Mouse (Mus musculus) left cerebral cortex, adult 9 months (tissue): ENCODE results near the gene 2310003L06Rik.

ENCODE experiments used
- DNase-seq, 2 experiments: peaks; one replicate each; pipeline ENCODE4 v3.0.0; 2022; ENCODE audit warnings: low spot score in 2 of 2

The 2310003L06Rik gene

DNA sequence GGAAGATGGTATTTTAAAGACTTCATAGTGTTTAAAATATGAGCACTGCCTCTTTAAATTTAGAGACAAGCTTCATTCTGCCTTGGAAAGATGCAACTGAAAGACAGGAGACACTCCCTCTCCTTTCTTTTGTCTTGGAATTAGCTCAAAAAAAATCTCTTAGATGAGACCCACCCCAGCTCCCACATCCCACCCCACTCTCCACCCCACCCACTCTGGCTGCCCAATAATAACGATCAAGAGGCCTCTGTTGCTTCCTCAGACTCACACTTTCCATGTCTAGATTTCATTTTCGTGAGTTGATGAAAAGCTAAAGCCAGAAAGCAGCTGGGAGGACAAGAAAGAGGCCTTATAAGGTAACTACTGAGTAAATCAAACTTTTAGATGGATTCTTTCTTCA is at the start of gene 2310003L06Rik, which contains the start of gene Gm28434:
Gene 2310003L06Rik (plus strand): TSS at position 259 of the 400 bp plus-strand sequence.
Gene Gm28434 (plus strand): TSS at position 317 of the 400 bp plus-strand sequence.
- DNase-seq, result no peak

DNA sequence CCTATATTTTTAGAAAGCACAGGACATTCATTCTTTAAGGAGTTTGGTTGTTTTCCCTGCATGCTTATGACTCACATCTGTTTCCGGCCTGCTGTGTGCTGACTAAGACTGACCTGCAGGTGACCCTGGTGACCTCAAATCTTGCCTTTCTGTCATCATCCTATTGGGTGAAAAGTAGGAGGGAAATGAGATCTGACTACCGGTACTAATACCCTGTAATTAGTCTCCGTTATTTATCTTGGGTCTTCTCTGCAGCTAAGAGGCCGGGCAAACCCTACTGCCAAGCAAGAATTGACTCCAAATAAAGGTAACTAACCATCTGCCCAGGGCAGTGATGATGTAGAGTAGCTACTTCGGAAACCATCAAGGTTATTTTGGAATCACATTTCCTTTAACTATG is 43.9 kb upstream of the 2310003L06Rik start, which contains the start of gene Csn3:
Gene Csn3 (plus strand): TSS at position 208 of the 400 bp plus-strand sequence.
- DNase-seq, result no peak

DNA sequence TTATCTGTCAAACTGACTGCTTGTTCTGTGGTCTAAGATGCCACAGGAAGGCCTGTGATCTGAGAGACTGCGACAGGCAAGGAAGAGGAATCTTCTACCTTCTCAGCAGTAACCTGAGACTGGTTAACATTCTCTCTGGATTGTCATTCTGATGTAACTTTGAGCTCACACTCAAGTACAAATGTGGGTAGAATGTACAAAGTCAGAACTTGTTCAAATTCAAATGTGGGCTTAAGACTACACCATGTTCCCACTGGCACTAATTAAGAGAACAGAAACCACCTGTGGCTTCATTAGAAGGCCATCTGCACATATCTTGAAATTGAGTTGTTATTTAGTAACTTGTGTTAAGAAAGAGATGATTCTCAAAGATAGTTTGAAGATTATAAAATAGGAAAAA is 37.7 kb upstream of the 2310003L06Rik start:
- no peak for DNase-seq

DNA sequence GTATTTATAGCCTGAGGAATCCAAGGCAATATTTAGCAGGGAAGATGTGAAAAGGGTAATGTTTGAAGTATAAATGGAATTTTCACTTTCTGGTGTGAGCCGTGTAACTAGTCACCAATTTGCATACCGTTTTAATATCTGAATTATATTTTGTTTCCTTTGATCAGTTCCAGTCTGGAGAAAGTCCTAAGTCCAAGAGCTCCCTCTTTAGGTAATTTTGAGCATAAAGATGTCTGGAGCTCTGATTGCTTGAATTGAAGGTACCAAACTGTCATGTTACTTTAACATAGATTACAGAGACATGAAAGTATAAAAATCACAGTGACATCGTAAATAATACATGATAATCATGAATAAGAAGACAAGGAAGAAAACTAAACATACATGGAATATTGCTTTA is 28.5 kb upstream of the 2310003L06Rik start:
- DNase-seq, result no peak

DNA sequence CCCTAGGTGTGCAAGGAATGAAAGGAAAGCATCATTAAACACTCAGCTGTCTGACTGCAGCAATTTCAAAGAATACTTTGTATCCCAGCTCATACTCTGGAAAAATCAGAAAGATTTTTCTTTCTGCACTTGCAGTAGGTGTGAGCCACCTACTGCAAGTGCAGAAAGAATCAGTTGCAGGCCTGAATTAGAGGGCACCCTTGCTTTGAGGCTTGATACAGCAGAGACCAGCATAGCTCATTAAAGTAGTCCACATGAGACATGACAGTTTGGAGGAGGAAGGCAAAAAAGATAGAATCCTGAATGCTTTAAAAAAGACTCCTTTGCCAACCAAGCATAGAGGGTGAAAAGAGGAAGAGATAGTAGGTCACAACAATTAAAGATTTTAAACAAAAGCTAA is 26.7 kb upstream of the 2310003L06Rik start:
- no peak for DNase-seq

DNA sequence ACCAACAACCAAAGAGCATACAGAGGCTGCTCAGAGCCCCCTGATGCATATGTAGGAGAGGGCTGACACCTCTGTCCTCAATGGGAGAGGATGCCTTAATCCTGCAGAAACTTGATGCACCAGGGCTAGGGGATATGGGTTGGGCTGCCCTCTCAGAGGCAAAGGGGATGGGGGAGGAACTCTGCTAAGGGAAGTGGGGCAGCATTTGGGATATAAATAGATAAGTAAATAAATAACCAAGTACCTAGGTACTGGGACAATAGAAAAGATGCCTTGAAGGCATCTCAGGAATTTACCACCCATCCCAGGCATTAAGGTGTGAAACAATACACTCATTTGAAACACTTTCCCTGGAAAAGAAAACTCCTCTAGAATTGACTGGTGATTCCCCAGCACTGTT is 17.4 kb upstream of the 2310003L06Rik start:
- no peak for DNase-seq

DNA sequence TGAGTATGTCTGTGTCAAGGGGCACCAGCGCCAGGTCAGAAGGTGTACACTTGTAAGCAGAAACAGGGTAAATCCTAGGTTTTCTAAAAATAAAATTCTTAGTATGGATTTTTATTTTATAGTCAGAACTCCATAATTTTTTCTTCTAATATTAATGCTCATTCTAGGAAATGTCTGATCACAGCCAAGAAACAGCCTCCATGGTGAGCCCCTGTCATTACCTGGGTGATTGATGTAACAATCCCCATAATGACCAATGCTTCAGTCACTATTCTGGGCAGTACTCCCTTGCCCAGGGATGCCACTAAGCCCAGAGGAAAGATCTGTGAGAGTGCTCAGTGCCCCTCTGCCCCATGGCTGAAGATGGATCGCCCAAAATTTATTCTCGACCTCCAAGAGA is 9.9 kb downstream of the 2310003L06Rik start, which contains the start of gene Cabs1:
Gene Cabs1 (plus strand): TSS at position 301 of the 400 bp plus-strand sequence.
- no peak for DNase-seq

DNA sequence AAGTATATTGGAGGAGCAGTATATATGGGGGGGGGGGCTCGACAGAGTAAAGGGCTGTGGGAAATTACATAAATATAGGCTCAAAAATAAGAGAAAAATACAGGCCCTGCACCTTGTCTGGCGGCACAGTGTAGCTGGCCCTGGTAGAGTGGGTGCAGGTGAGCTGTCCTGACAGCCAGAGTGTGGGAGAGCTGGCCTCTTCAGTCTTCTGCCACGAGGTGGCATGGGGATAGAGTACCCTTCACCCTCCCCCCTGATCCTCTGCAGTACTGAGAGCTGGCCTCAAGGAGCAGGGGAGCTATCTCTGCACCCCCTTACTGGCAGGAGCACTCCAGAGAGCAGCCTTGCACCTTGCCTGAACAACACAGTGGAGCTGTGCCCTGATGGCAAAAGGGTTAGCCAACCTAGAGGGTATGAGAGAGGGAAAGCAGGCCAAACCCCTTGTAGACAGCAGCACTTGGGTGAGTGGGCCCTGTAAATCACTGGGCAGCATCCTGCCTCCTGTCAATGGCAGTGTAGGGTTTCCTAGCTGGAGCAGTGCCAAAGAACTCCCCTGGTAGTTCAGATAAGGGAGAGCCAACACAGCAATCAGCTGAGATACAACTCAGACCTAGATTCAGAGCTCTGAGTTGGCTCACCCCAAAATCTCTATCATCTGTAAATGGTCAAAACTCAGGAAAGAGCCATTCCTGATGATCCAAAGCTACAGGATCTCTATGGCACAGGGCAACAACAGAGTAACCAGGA is 13.4 kb downstream of the 2310003L06Rik start:
- DNase-seq, result no peak

DNA sequence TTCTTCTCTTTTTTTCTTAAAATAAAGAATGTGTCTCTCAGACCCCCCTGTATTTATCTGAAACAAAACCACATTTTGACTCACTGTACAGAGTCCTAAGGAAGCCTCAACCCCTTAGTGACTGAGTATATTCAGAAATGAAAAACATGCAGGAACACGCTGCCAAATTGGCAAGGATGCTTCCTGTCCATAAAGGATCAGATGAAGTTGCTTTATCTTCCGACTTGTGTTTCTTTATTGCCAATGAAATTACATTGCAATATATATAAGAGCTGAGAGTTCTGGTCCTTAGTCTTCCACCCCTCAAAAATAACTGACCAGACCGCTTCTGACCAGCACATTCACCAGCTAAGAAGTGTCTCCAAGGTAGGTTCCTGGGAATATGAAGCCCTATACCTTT is 33.0 kb downstream of the 2310003L06Rik start, which contains the start of gene Smr3a:
Gene Smr3a (plus strand): TSS at position 301 of the 400 bp plus-strand sequence.
- no peak for DNase-seq

DNA sequence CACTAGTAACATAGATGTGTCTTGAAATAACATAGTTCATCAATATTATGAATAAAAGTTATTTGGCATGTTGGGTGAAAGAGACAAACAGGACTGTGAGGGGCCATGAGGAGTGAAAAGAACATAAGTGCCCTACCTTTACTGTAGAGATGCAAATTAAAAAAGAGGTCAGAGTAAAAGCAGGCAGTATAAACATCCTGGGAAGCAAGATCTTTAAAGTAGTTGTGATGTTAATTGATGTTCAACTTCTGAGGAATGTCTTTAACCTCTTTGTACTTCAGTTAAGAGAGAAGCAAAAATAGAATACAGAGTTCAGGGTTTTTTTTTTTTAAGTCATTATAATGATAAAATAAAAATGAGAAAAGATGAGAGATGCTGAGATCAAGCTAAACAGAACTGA is 36.0 kb downstream of the 2310003L06Rik start:
- DNase-seq, result no peak
